Mouse (Mus musculus): ENCODE data around the gene Tmprss6.

Gene Tmprss6

GRCm38 (mm10) chr15:78482518-78482917 lies 14.1 kb upstream of the Tmprss6 start:
- no peak for DNase-seq (ENCODE audit: low spot score)

GRCm38 (mm10) chr15:78481448-78482000 lies 13.1 kb upstream of the Tmprss6 start:
- DNase-seq (ENCODE audit: low spot score): no peak

DNA sequence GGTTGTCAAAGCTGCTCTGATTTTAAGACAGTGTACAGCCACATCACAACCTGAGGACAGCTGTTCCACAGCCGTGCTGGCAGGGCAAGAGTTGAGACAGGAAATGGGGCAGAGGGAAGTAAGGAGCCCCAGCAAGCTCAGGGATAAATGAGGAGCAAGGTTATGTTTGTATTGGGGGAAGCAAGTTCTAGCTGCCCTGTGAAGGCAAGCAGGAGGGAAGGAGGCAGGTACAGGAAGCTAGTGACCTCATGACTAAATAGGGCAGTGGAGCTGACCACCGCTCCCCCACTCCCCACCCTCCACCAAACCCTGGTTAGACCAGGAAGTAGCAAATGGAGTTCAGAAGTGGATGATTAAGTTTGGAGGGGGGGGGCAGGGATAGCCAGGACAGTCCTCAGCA lies 12.6 kb upstream of the Tmprss6 start:
- no peak for DNase-seq (ENCODE audit: low spot score)

DNA sequence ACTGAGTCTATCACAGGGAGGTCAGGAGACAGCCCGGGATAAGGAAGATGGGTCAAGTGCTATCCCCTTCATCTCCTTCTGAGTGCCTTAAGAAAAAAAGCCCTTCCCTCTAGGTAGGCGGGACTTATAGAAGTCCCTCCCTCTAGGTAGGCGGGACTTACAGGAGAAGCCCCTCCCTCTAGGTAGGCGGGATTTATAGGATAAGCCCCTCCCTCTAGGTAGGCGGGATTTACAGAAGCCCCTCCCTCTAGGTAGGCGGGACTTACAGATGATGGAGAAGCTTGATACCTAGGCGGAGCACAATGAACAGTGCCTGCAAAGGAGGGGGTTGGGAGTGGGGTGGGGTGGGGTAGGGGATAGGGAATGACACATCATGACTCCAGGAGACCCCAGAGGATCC lies 11.7 kb upstream of the Tmprss6 start:
- no peak for DNase-seq (ENCODE audit: low spot score)

- no peak for DNase-seq (ENCODE audit: low spot score)
Observed at GRCm38 (mm10) chr15:78479470-78479869, 11.0 kb upstream of the Tmprss6 start.

GRCm38 (mm10) chr15:78478073-78478472 lies 9.6 kb upstream of the Tmprss6 start:
- no peak for DNase-seq (ENCODE audit: low spot score)

GRCm38 (mm10) chr15:78476878-78477277 lies 8.4 kb upstream of the Tmprss6 start:
- no peak for DNase-seq (ENCODE audit: low spot score)

DNA sequence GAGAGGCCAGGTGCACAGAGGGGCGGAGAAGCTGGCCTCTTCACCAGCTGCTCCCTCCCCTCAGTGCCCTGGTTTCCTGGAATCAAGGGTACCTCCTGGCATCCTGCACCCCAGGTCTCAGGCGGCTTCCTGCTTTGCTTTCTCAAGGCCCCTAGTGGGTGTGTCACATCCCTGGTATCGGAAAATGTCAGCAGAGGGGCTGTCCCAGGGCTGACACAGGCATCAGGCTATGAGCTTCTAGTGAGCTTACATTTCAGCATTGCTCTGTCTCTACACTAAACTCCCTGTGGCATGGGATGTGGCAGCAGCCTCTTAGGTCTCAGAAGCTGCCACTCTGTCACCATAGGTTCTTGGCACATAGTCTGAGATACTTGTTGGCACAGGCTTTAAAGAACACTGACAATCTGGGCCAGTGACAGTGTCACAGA lies 7.2 kb upstream of the Tmprss6 start:
- DNase-seq (ENCODE audit: low spot score): no peak

DNA sequence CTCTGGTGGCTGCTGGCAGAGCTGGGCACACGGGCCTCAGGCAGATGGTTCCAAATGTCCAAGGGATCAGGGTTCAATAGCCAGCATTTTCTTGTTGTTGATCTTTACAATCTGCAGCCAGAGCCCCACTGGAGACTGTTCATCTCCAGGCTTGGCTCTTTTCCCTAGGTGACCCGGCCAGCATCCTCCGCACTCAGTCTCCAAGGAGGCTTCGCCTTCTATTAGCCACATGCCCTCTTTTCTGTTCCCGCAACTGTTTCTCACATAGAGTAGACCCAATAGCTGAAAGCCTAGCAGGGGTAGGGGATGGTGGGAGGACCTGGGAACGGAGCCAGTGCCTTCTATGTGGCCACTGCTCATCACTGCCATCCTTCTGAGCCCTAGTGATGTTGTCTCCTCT lies 5.0 kb upstream of the Tmprss6 start:
- no peak for DNase-seq (ENCODE audit: low spot score)

DNA sequence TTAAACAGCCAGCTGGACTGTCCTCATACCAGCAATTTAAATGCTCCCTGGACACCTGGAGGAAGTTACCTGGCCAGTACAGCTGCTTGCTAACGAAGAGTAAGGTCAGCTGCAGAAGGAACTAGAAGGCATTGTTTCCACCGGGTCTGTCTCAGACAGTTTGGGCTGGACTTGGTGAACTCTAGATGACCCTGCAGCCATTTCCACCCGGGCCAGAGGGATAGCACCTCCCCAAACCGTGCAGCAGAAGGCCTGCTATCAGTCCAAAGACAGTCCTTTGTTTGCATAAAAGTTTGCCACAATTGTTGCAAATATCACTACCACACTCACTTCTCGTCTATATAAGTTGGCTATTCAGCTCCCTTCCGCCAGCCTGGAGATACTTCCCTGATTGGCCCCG lies 3.5 kb upstream of the Tmprss6 start:
- DNase-seq (ENCODE audit: low spot score): no peak

DNA sequence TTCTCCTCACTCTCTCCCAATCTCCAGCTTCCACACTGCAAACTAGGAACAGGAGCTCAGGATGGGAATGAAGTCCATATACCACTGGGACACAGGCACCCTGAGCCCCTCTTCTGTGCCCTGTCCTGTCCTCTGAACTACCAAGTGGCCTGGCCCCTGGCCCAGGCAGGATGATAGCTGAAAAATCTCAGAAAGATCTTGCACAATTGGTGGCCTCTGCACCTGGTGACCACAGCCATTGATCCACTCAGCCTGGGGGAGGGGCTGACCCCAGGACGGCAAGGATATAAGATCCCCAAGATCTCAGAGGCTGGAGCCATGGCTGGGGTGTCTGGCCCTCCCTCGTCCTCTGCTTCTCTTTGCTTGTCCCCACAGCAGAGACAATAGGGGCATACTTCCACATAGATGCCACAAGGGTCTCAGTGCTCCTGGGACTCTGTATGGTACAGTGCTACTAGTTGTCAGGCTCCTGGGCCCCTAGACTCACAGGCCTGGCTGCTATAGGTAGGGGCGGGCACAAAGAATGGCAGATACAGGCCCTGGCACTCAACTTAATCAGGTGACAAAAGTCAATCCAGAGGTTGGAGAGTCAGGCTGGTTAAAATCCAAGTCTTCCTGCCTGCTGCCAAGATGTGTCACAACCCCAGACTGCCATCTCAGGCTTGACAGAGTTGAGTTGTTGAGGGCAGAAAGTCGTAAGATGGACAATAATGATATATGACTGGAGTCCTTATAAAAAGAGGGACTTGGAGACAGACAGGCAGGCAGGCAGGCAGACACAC lies 2.3 kb upstream of the Tmprss6 start:
- DNase-seq (ENCODE audit: low spot score): no peak

DNA sequence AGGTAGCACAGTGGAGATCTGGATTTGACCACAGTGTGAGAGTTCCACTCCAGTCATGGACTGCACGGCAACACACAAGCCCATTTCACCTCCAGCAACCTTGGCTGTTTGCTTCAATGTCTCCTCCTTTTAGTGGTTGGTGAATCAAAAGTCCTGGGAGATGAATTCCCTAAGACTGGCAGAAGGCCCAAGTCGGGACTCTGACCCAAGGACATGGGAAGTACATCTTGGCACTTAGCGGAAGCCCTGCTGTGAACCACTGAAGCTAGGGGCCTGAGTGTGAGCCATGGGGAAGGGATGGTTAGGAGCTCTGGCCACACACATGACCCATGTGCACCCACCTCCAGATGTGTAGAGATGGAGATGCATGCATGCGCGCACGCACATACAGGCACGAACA lies 864 bp downstream of the Tmprss6 start:
- no peak for DNase-seq (ENCODE audit: low spot score)

GRCm38 (mm10) chr15:78466809-78467208 lies 1.6 kb downstream of the Tmprss6 start:
- DNase-seq (ENCODE audit: low spot score): no peak

- DNase-seq (ENCODE audit: low spot score): no peak
Observed at GRCm38 (mm10) chr15:78462981-78463380, 5.5 kb downstream of the Tmprss6 start.

GRCm38 (mm10) chr15:78457193-78457592 lies 11.2 kb downstream of the Tmprss6 start:
- DNase-seq (ENCODE audit: low spot score): no peak

DNA sequence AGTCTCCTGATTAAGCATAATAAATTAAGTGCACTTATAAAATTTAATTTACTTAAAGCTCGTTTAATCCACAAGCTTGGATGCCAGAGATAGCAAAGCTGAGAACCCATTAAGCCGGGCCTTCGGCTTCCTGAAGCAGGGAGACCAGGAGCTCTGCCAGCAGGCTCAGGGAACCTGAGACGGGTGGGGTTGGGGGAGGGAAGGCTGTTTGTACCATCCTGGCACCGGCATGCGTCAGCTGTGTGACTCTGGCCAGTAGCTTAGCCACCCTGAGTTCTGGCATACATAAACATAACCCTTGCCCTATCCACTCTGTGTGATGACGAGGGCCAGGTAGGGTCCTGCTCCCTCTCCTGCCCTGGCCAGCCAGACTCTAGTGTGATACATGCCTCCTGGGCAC lies 12.4 kb downstream of the Tmprss6 start:
- no peak for DNase-seq (ENCODE audit: low spot score)

GRCm38 (mm10) chr15:78455168-78455567 lies 13.3 kb downstream of the Tmprss6 start:
- DNase-seq (ENCODE audit: low spot score): no peak

DNA sequence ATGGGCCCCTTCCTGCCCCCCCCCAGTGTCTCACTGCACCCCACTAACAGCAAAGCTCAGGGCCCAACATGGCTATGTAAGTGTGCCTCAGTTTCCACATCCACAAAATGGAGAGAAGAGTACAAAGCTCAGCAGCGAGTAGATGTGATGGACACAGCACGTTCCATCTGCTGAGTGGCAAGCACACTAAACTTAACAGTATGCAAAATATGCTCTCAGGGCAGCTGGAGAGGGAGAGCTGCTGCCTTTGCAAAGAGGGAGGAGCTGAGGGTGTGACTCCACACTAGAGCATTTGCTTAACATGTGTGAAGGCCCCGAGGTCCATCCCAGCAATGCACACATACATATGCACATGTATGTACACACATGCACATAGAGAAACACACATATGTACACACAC lies 15.5 kb downstream of the Tmprss6 start:
- DNase-seq (ENCODE audit: low spot score): no peak

DNA sequence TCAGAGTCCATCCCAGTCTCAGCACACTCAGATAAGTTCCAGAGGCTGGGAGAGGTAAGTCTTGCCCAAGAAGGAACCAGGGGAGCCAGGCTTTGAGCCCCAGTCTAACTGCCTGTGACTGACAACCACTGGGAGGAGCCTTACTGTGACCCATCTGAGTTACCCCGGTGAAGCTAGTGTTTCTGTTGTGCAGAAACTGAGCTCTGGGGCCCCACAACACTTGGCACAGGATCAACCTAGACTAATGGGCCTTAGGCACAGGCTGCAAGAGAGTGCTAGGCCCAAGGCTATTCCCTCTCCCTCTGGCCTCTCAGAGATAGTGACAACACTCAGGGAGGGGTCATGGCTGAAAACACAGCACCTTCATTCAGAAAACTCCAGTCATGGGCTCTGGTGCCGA lies 17.2 kb downstream of the Tmprss6 start:
- DNase-seq (ENCODE audit: low spot score): no peak

- no peak for DNase-seq (ENCODE audit: low spot score)
Observed at GRCm38 (mm10) chr15:78450419-78450768, 18.0 kb downstream of the Tmprss6 start.

DNA sequence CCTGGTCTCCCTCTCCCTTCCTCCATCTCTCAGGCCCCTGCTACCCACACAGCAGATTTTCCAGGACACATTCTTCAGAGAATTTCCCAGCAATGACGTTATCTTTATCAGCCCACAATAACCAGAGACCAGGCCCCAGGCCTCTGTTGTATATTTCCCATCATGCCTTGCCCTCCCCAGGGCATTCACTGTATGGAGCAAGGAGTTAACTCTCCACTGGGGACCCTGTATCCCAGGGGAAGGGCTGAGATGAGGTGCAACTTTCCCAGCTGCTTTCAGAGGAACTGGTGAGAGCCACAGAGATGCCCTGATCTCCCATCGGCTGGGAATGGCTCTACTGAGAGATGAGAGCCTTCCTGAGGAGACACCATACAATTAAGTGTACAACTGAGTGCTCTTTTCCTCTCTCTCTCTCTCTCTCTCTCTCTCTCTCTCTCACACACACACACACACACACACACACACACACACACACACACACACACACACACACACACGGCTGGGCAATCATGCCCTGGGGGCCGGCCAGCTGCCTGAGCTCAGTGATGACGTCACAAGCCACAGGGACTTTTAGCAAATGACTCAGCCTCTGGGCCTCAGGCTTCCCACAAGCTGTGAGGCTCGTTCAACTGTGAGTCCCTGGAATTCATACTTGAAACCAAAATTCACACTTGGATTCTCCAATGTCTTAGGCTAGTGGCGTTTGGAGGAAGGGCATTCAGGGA lies 18.6 kb downstream of the Tmprss6 start:
- no peak for DNase-seq (ENCODE audit: low spot score)

DNA sequence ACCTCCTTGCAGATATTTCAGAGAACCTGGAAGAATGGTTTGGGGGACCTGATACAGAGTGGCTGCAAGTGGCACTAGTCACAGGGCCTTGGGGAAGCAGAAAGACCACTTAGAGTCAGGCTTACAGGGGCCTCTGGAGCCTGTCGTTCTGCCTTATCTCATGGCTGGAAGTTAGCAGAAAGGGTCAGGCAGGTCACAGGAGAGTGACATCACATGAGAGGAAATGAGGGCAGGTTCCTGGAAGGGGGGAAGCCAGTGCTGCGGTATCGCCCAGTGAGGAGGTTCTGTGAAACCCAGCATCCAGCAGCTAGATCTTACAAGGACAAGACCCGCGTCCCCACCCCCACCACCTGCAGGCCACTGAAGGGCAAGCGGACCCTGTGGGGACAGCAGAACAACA lies 19.3 kb downstream of the Tmprss6 start:
- no peak for DNase-seq (ENCODE audit: low spot score)

DNA sequence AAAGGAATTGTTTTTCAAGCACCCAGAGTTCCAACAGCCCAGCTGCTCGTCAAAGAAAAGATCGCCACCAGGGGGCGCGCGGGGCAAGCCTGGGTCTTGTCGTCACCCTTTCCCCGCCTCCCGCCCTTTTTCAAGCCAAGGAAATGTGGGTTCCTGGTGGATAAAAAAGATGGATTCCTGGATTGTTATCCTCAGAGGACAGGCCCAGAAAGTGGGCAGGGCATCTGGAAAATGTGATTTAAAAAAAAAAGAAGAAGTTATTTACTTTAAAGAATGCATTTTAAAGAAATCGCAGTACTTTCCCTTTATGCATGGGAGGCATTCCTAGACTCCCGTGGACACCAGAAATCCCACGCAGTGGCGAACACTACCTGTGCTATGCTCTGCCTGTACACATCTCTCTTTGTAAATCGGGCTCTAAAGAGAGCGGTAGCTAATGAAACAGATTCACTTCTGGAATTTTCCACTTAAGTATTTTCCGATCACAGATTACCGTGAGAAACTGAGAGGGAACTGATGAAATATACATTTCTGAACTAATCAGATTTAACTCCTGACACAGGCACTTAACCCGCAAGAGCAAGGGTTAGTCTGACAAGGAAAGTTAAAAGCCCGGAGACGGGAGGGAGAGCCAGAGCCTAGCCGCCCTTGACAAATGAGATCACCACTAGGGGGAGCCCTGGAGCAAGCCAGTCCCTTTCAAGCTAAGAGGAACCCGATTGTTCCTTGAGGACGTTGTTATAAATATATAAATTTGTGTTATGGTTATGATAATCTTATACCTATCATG lies 20.5 kb downstream of the Tmprss6 start:
- DNase-seq (ENCODE audit: low spot score): peak; percentile 94

Data from urinary bladder, postnatal 10 days (tissue).